Mouse (Mus musculus) adipocyte (in vitro differentiated cells): ENCODE measurements at regions not wholly inside any gene's neighbourhood (a gene's known extent, or its start where the extent isn't known, plus 50 kb on each side); places are given as distances from the start of the nearest gene placed in this dataset.
"Not testable (repeated sequence)": the region's sequence is repeated elsewhere in the genome, so short reads cannot be mapped to it uniquely, and the experiment has no call there.

Experiments used
- DNase-seq: peaks from one replicate; pipeline ENCODE4 v3.0.0-alpha.2; 2016; ENCODE audit warnings: low spot score

GRCm38 (mm10) chr16:12516834-12517685 is 533.1 kb downstream of the Shisa9 start:
- DNase-seq = no peak

GRCm38 (mm10) chr16:12518264-12518663 is 534.4 kb downstream of the Shisa9 start:
- no peak for DNase-seq

- DNase-seq = no peak
Observed at GRCm38 (mm10) chr16:12521711-12522476, 538.0 kb downstream of the Shisa9 start.

DNA sequence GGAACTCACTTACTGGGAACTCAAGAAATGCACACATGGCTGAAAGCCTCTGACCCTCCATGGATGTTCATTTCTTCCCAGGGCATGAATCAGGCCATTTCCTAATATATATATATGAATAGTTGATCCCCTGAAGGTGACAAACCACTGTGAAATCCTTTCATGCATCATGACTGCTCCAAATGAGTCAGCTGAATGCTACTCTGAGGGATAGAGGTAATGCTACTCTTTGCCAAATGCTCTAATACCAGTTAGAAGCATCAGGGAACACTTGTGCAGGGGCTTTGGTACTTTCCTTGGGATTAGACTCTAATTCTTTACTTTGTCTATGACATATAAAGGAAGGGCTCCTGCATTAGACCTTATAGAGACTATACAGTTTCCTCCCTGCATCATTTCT is 561.0 kb upstream of the Ercc4 start:
- no peak for DNase-seq

GRCm38 (mm10) chr16:12588889-12589288 is 520.6 kb upstream of the Ercc4 start:
- DNase-seq = no peak

DNA sequence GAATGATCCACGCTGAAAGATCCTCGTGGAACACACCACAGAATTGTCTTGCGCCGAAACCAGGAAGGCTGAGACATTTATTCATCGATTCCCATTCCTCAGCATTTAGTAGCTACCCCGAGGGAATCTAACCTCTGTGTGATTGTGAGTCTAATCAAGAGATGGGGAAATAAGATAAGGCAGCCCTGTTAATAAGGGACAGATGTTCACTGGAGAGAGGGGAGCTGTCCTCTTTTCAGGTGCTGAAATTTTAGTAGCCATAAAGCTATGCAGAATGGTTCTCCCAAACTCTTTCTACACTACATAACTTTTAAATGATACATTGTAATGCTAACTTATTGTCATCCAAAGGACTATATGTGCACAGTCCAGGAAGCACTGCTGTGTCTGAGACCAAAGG is 501.2 kb upstream of the Ercc4 start:
- no peak for DNase-seq

- no peak for DNase-seq
Observed at GRCm38 (mm10) chr16:12611106-12611505, 498.4 kb upstream of the Ercc4 start.

- no peak for DNase-seq
Observed at GRCm38 (mm10) chr16:12617781-12618180, 491.7 kb upstream of the Ercc4 start.

- no peak for DNase-seq
Observed at GRCm38 (mm10) chr16:12632533-12632932, 477.0 kb upstream of the Ercc4 start.

GRCm38 (mm10) chr16:12638971-12639640 is 470.4 kb upstream of the Ercc4 start:
- no peak for DNase-seq

GRCm38 (mm10) chr16:12643053-12643452 is 466.4 kb upstream of the Ercc4 start:
- DNase-seq = no peak

GRCm38 (mm10) chr16:12644621-12645020 is 464.9 kb upstream of the Ercc4 start:
- DNase-seq = no peak

- DNase-seq = no peak
Observed at GRCm38 (mm10) chr16:12652180-12652579, 457.3 kb upstream of the Ercc4 start.

DNA sequence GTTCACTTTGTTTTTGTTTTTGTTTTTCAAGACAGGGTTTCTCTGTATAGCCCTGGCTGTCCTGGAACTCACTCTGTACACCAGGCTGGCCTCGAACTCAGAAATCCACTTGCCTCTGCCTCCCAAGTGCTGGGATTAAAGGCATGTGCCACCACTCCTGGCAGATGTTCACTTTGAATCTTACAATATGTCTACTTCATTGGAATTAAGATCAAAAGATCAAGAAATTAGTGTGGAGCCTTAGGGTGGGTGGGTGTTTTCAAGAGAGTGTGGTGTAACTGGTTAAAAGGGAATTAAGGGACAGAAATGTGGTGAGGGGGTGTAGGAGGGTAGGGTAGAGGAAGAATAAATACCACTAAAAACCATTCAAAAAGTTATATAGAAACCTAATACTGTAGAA is 435.8 kb upstream of the Ercc4 start:
- not testable (repeated sequence) for DNase-seq

DNA sequence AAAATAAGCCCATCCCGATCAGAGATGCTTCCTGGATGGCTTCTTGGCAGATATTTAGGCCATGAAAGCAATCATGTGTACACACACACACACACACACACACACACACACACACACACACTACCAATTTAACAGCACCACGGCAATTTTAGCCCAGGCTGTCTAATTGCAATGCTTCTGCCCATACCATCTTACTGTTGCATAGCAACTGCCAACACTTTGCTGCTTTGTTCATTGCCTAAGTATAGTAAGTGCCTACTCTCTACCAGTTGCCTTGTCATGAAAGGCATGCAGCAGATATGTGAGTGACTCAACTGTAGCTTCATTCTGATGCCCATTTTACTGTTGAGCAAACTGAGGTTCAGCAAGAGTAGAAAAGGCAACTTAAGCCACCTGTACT is 428.0 kb upstream of the Ercc4 start:
- DNase-seq = no peak

DNA sequence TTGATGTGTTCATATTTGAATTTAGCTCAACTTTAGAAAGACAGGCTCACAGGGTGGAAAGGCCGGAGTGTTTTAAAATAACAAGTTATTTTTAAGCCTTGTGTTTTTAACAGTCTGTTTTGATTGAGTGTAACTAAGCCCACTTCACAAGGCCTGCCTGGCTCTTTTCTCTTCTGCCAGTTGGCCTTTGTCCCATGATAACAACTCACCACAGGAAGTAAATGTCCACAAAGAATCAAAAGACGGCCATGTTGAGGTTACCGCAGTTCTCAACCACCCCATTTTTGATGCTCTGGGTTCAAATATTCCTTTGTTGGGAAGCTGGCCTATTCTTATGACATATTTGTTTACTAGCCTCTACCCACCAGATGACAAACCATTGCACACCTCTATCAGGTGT is 423.7 kb upstream of the Ercc4 start:
- DNase-seq = no peak

GRCm38 (mm10) chr16:12691776-12692175 is 417.7 kb upstream of the Ercc4 start:
- no peak for DNase-seq

- DNase-seq = no peak
Observed at GRCm38 (mm10) chr16:12692739-12693292, 416.7 kb upstream of the Ercc4 start.

DNA sequence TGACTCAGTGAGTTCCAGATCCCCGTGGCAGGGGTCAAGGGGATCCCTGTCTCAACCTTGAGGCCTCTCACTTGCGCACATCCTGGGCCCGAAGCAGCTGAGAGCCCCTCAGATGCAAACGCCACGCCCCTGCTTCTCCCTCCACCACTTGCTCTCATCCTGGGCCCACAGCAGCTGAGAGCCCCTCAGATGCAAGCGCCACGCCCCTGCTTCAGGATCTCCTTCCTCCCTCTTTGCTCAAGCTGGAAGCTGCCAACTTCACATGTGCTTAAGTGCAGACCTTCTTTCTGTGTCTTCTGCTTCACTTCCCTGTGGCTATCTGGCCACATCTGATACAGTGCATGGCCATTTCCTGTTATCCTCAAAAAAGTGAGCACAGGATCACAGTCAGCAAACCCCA is 416.1 kb upstream of the Ercc4 start:
- DNase-seq = no peak

DNA sequence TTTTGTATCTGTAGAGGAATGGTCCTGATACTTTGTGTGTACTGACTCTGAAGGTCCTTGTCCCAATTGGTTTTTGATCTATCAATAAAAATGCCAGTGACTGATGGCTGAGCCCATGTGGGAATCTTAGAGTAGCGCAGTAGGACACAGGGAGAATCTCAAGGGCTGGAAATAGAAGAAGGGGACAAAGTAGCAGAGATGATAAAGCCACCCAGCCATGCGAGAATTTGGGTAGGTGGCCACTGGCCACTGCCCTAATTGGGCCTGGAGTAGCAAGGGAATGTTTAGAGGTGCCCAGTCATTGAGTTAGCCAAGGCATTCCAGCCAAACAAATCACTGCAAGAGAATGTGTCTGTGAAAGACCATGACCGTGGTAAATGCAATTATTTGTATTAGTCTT is 414.8 kb upstream of the Ercc4 start:
- no peak for DNase-seq

- no peak for DNase-seq
Observed at GRCm38 (mm10) chr16:12696939-12697621, 412.4 kb upstream of the Ercc4 start.

- no peak for DNase-seq
Observed at GRCm38 (mm10) chr16:12699557-12699956, 409.9 kb upstream of the Ercc4 start.
